8 mouse cellular contexts compared by ENCODE assay signal in the genomic region with DNA sequence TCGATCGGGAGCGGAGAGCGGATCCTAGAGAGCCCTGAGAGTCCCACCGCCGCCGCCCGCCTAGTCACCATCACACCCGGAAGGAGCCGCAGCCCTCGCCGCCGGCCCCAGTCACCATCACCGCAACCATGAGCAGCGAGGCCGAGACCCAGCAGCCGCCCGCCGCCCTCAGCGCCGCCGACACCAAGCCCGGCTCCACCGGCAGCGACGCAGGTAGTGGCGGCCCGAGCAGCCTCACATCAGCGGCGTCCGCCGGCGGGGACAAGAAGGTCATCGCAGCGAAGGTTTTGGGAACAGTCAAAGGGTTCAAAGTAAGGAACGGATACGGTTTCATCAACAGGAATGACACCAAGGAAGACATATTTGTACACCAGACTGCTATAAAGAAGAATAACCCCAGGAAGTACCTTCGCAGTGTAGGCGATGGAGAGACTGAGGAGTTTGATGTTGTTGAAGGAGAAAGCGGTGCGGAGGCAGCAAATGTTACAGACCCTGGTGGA. TPM values are rescaled to one million over a fixed set of nuclear protein-coding genes. Genes with fewer than 3 reads are reported as not detected.
DNase-seq lines count a peak whose midpoint lies in the region; ATAC-seq and TF ChIP-seq lines count a peak whose summit lies in the region.

No protein-coding gene starts in this region.

- H3K27ac ChIP-seq in kidney, adult 2 months (ENCODE audit: insufficient read depth, low read depth, low read length) = no peak overlapping the region
- no peak overlapping the region for H3K27ac ChIP-seq in forebrain, embryonic 13.5 days
- H3K27ac ChIP-seq in hindbrain, embryonic 16.5 days (ENCODE audit: low read depth, low read length) = peak overlapping the region; percentile 61
- no peak overlapping the region for H3K27ac ChIP-seq in limb, embryonic 14.5 days (replicated peaks; ENCODE audit: low read depth, low read length)
- no peak overlapping the region for H3K27ac ChIP-seq in neural tube, embryonic 11.5 days (ENCODE audit: low read depth, low read length)

- H3K36me3 ChIP-seq in kidney, adult 2 months (ENCODE audit: control insufficient read depth, insufficient read depth, low read length) = no peaks in the 10 kb centered on the region
- H3K36me3 ChIP-seq in forebrain, embryonic 13.5 days (ENCODE audit: poor library complexity, severe bottlenecking) = no peaks in the 10 kb centered on the region
- no peaks in the 10 kb centered on the region for H3K36me3 ChIP-seq in hindbrain, embryonic 16.5 days (ENCODE audit: control insufficient read depth, insufficient read depth, low read length)
- no peaks in the 10 kb centered on the region for H3K36me3 ChIP-seq in limb, embryonic 14.5 days (ENCODE audit: control insufficient read depth, insufficient read depth, low read length)
- no peaks in the 10 kb centered on the region for H3K36me3 ChIP-seq in neural tube, embryonic 11.5 days (ENCODE audit: control insufficient read depth, insufficient read depth, low read length)

- peak; percentile 90 for ATAC-seq in forebrain, embryonic 13.5 days
- peak; percentile 89 for ATAC-seq in hindbrain, embryonic 16.5 days
- peak; percentile 53 for ATAC-seq in limb, embryonic 14.5 days (ENCODE audit: low FRiP score, low read depth)
- ATAC-seq in neural tube, embryonic 11.5 days (ENCODE audit: insufficient read depth, low FRiP score, low TSS enrichment) = peak; percentile 69; the same call in 1 of the 2 replicates
- ATAC-seq in megakaryocyte-erythroid progenitor cell, adult 5-6 weeks (replicated peaks; ENCODE audit: low FRiP score, low TSS enrichment, poor library complexity, severe bottlenecking) = no peak

- peak overlapping the region; percentile 65 for H3K9ac ChIP-seq in forebrain, embryonic 13.5 days
- H3K9ac ChIP-seq in hindbrain, embryonic 16.5 days (ENCODE audit: low read depth, low read length) = peak overlapping the region; percentile 76
- H3K9ac ChIP-seq in limb, embryonic 14.5 days (ENCODE audit: low read depth, low read length, severe bottlenecking) = peak overlapping the region; percentile 65
- peak overlapping the region; percentile 67 for H3K9ac ChIP-seq in neural tube, embryonic 11.5 days (ENCODE audit: low read length)

- WGBS in kidney, adult 2 months = 7% methylated on average over 41 of the region's 41 CpGs
- WGBS in forebrain, embryonic 13.5 days = 4% methylated on average over 41 of the region's 41 CpGs
- WGBS in hindbrain, embryonic 16.5 days = 6% methylated on average over 40 of the region's 41 CpGs
- WGBS in limb, embryonic 14.5 days = 4% methylated on average over 41 of the region's 41 CpGs
- 8% methylated on average over 40 of the region's 41 CpGs for WGBS in neural tube, embryonic 11.5 days

- peak overlapping the region; percentile 47 for H3K4me3 ChIP-seq in kidney, adult 2 months (ENCODE audit: insufficient read depth, low read depth, low read length)
- peak overlapping the region; percentile 45 for H3K4me3 ChIP-seq in forebrain, embryonic 13.5 days
- peak overlapping the region; percentile 47 for H3K4me3 ChIP-seq in hindbrain, embryonic 16.5 days (ENCODE audit: low read length)
- peak overlapping the region; percentile 40 for H3K4me3 ChIP-seq in limb, embryonic 14.5 days (replicated peaks; ENCODE audit: low read length)
- peak overlapping the region; percentile 31 for H3K4me3 ChIP-seq in neural tube, embryonic 11.5 days (ENCODE audit: low read depth, low read length)

- peaks cover 1% of the 10 kb centered on the region; the same call in 1 of the 2 replicates for H3K27me3 ChIP-seq in kidney, adult 2 months (replicated peaks; ENCODE audit: control insufficient read depth, insufficient read depth, low read length)
- H3K27me3 ChIP-seq in forebrain, embryonic 13.5 days = no peaks in the 10 kb centered on the region
- H3K27me3 ChIP-seq in hindbrain, embryonic 16.5 days (replicated peaks; ENCODE audit: control insufficient read depth, insufficient read depth, low read length) = no peaks in the 10 kb centered on the region
- no peaks in the 10 kb centered on the region for H3K27me3 ChIP-seq in limb, embryonic 14.5 days (ENCODE audit: control insufficient read depth, insufficient read depth, low read length)
- H3K27me3 ChIP-seq in neural tube, embryonic 11.5 days (ENCODE audit: control insufficient read depth, insufficient read depth, low read length) = no peaks in the 10 kb centered on the region

- peak overlapping the region; percentile 70 for H3K4me2 ChIP-seq in forebrain, embryonic 13.5 days
- peak overlapping the region; percentile 77 for H3K4me2 ChIP-seq in hindbrain, embryonic 16.5 days (ENCODE audit: low read length)
- H3K4me2 ChIP-seq in limb, embryonic 14.5 days (replicated peaks; ENCODE audit: low read depth, low read length, severe bottlenecking) = peak overlapping the region; percentile 69
- peak overlapping the region; percentile 48 for H3K4me2 ChIP-seq in neural tube, embryonic 11.5 days (ENCODE audit: low read depth)

- no peaks in the 10 kb centered on the region for H3K4me1 ChIP-seq in kidney, adult 2 months (ENCODE audit: control insufficient read depth, insufficient read depth, low read length)
- H3K4me1 ChIP-seq in forebrain, embryonic 13.5 days = peaks cover 6% of the 10 kb centered on the region; the same call in 1 of the 2 replicates
- no peaks in the 10 kb centered on the region; the same call in 1 of the 2 replicates for H3K4me1 ChIP-seq in hindbrain, embryonic 16.5 days (ENCODE audit: control insufficient read depth, insufficient read depth, low read depth, low read length)
- H3K4me1 ChIP-seq in limb, embryonic 14.5 days (ENCODE audit: control insufficient read depth, insufficient read depth, low read length) = 0 out of 2 replicates have a peak, but pooled peaks cover 5% of the 10 kb centered on the region
- H3K4me1 ChIP-seq in neural tube, embryonic 11.5 days (ENCODE audit: control insufficient read depth, insufficient read depth, low read length) = no peaks in the 10 kb centered on the region

- no peak for TF ChIP-seq POLR2A in kidney, adult 2 months (IDR thresholded peaks at IDR 0.05; ENCODE audit: low read depth, low read length)
- TF ChIP-seq POLR2A in limb, embryonic 14.5 days (IDR thresholded peaks at IDR 0.05; ENCODE audit: borderline replicate concordance, extremely low read depth, insufficient read depth, insufficient read length) = no peak

- no peaks in the 10 kb centered on the region for H3K9me3 ChIP-seq in forebrain, embryonic 13.5 days (replicated peaks)
- H3K9me3 ChIP-seq in hindbrain, embryonic 16.5 days (ENCODE audit: control insufficient read depth, low read length) = no peaks in the 10 kb centered on the region
- H3K9me3 ChIP-seq in limb, embryonic 14.5 days (ENCODE audit: control insufficient read depth, low read length) = no peaks in the 10 kb centered on the region
- H3K9me3 ChIP-seq in neural tube, embryonic 11.5 days (ENCODE audit: control insufficient read depth, low read length) = no peaks in the 10 kb centered on the region

- TF ChIP-seq CTCF in kidney, adult 2 months (conservative IDR thresholded peaks at IDR 0.05; ENCODE audit: insufficient read depth, insufficient read length, low read depth, low read length) = no peak

- peak; percentile 0 for DNase-seq in kidney, adult 2 months
- DNase-seq in kidney, adult 11 months = no peak
- DNase-seq in cerebellum, adult 11 months = peak; percentile 20
- peak; percentile 9 for DNase-seq in limb, embryonic 14.5 days (ENCODE audit: low spot score)
- peak; percentile 42 for DNase-seq in neural tube, embryonic 11.5 days (ENCODE audit: low spot score)

RNA-seq across cellular contexts. Expression of a gene that starts 37.2 kb away (rescaled TPM):
- 228 and 275 TPM in 2 replicates for polyA plus RNA-seq in kidney, adult 2 months (2012; rRNA removed)
- 209 and 210 TPM in 2 replicates for polyA plus RNA-seq in forebrain, embryonic 13.5 days (2015; fragmentation: Nextera tagmentation; extraction: Ambion mirVana)
- 244 and 260 TPM in 2 replicates for polyA plus RNA-seq in hindbrain, embryonic 16.5 days (2015; fragmentation: Nextera tagmentation; extraction: Ambion mirVana)
- polyA plus RNA-seq in limb, embryonic 14.5 days (2012; rRNA removed) = 134 and 165 TPM in 2 replicates
- polyA plus RNA-seq in limb, embryonic 14.5 days (2014; fragmentation: Nextera tagmentation; extraction: Ambion mirVana) = 198 and 200 TPM in 2 replicates
- polyA plus RNA-seq in neural tube, embryonic 11.5 days (2014; fragmentation: Nextera tagmentation; extraction: Ambion mirVana) = 197 and 216 TPM in 2 replicates
- 207 and 215 TPM in 2 replicates for total RNA-seq in megakaryocyte-erythroid progenitor cell, adult 5-6 weeks (2014; fragmentation: Nextera tagmentation)
- total RNA-seq in megakaryocyte-erythroid progenitor cell, adult 5-6 weeks (2017) = 222 and 233 TPM in 2 replicates
